Mouse (Mus musculus): ENCODE measurements around the gene Ibtk. TPM values are rescaled to one million over a fixed set of nuclear protein-coding genes. Genes with fewer than 3 reads are reported as not detected.

Ibtk gene
- polyA plus RNA-seq, 1 experiment from 2014 or later = 29.5 TPM

GRCm38 (mm10) chr9:85749922-85750509 lies 882 bp upstream of the Ibtk start:
- peak overlapping the region; percentile 99 for H3K27ac ChIP-seq
- WGBS = 37% methylated on average over 5 of the region's 5 CpGs
- peaks cover 12% of the 10 kb centered on the region for H3K4me1 ChIP-seq
- no peak; the same call in 1 of the 2 replicates for ATAC-seq
- no peaks in the 10 kb centered on the region for H3K36me3 ChIP-seq (ENCODE audit: poor library complexity, severe bottlenecking)
- H3K9me3 ChIP-seq (replicated peaks) = no peaks in the 10 kb centered on the region
- no peaks in the 10 kb centered on the region for H3K27me3 ChIP-seq
- peak overlapping the region; percentile 70 for H3K4me2 ChIP-seq
- peak overlapping the region; percentile 96 for H3K9ac ChIP-seq
- H3K4me3 ChIP-seq = peak overlapping the region; percentile 83

- 2% methylated on average over 41 of the region's 43 CpGs for WGBS
- H3K27ac ChIP-seq = peak overlapping the region; percentile 99
- H3K4me3 ChIP-seq = peak overlapping the region; percentile 83
- ATAC-seq = peak; percentile 84
- H3K4me2 ChIP-seq = peak overlapping the region; percentile 70
- peak overlapping the region; percentile 96 for H3K9ac ChIP-seq
- no peaks in the 10 kb centered on the region for H3K27me3 ChIP-seq
- H3K36me3 ChIP-seq (ENCODE audit: poor library complexity, severe bottlenecking) = peaks cover under 1% of the 10 kb centered on the region
- peaks cover 12% of the 10 kb centered on the region for H3K4me1 ChIP-seq
- no peaks in the 10 kb centered on the region for H3K9me3 ChIP-seq (replicated peaks)
These were observed 661 bp downstream of the Ibtk start for GRCm38 (mm10) chr9:85748204-85749141.

GRCm38 (mm10) chr9:85745566-85745965 lies 3.6 kb downstream of the Ibtk start:
- no peaks in the 10 kb centered on the region for H3K9me3 ChIP-seq (replicated peaks)
- WGBS = 94% methylated on average over 2 of the region's 2 CpGs
- no peak for ATAC-seq
- H3K4me3 ChIP-seq = no peak overlapping the region
- peaks cover 20% of the 10 kb centered on the region for H3K36me3 ChIP-seq (ENCODE audit: poor library complexity, severe bottlenecking)
- H3K27me3 ChIP-seq = no peaks in the 10 kb centered on the region
- H3K27ac ChIP-seq = no peak overlapping the region
- no peak overlapping the region for H3K9ac ChIP-seq
- H3K4me2 ChIP-seq = no peak overlapping the region
- peaks cover 12% of the 10 kb centered on the region for H3K4me1 ChIP-seq

GRCm38 (mm10) chr9:85743358-85743757 lies 5.8 kb downstream of the Ibtk start:
- H3K27ac ChIP-seq = no peak overlapping the region
- no peak for ATAC-seq
- H3K36me3 ChIP-seq (ENCODE audit: poor library complexity, severe bottlenecking) = peaks cover 34% of the 10 kb centered on the region
- H3K9me3 ChIP-seq (replicated peaks) = no peaks in the 10 kb centered on the region
- no peaks in the 10 kb centered on the region for H3K27me3 ChIP-seq
- H3K4me2 ChIP-seq = no peak overlapping the region
- H3K4me3 ChIP-seq = no peak overlapping the region
- peaks cover 6% of the 10 kb centered on the region for H3K4me1 ChIP-seq
- H3K9ac ChIP-seq = no peak overlapping the region
- 88% methylated on average over 11 of the region's 11 CpGs for WGBS

- Histone ChIP-seq H3K9ac (no peak overlapping the region), H3K4me3 (no peak overlapping the region), H3K27me3 (no peaks in the 10 kb centered on the region), H3K4me2 (no peak overlapping the region), H3K9me3 (replicated peaks) (no peaks in the 10 kb centered on the region), H3K27ac (no peak overlapping the region), H3K36me3 (ENCODE audit: poor library complexity, severe bottlenecking) (peaks cover 44% of the 10 kb centered on the region), H3K4me1 (no peaks in the 10 kb centered on the region; the same call in 1 of the 2 replicates)
- ATAC-seq = no peak
- 90% methylated on average over 4 of the region's 4 CpGs for WGBS
These were observed 7.0 kb downstream of the Ibtk start for GRCm38 (mm10) chr9:85742107-85742506.

- no peak overlapping the region for H3K9ac ChIP-seq
- ATAC-seq = no peak
- H3K27me3 ChIP-seq = no peaks in the 10 kb centered on the region
- WGBS = 90% methylated on average over 4 of the region's 4 CpGs
- no peaks in the 10 kb centered on the region for H3K9me3 ChIP-seq (replicated peaks)
- H3K4me2 ChIP-seq = no peak overlapping the region
- H3K36me3 ChIP-seq (ENCODE audit: poor library complexity, severe bottlenecking) = peaks cover 63% of the 10 kb centered on the region
- no peak overlapping the region for H3K4me3 ChIP-seq
- no peak overlapping the region for H3K27ac ChIP-seq
- no peaks in the 10 kb centered on the region for H3K4me1 ChIP-seq
These were observed 9.9 kb downstream of the Ibtk start for GRCm38 (mm10) chr9:85739279-85739678.

GRCm38 (mm10) chr9:85734821-85735220 lies 14.3 kb downstream of the Ibtk start:
- no peaks in the 10 kb centered on the region for H3K27me3 ChIP-seq
- no peaks in the 10 kb centered on the region for H3K9me3 ChIP-seq (replicated peaks)
- no peak overlapping the region for H3K4me2 ChIP-seq
- no peak for ATAC-seq
- H3K36me3 ChIP-seq (ENCODE audit: poor library complexity, severe bottlenecking) = peaks cover 73% of the 10 kb centered on the region
- H3K27ac ChIP-seq = no peak overlapping the region
- H3K9ac ChIP-seq = no peak overlapping the region
- 92% methylated on average over 4 of the region's 4 CpGs for WGBS
- no peaks in the 10 kb centered on the region for H3K4me1 ChIP-seq
- H3K4me3 ChIP-seq = no peak overlapping the region

- no peak overlapping the region for H3K27ac ChIP-seq
- H3K27me3 ChIP-seq = no peaks in the 10 kb centered on the region
- no peaks in the 10 kb centered on the region for H3K4me1 ChIP-seq
- no peak overlapping the region for H3K4me3 ChIP-seq
- 93% methylated on average over 9 of the region's 9 CpGs for WGBS
- peaks cover 77% of the 10 kb centered on the region for H3K36me3 ChIP-seq (ENCODE audit: poor library complexity, severe bottlenecking)
- ATAC-seq = no peak
- H3K4me2 ChIP-seq = no peak overlapping the region
- no peaks in the 10 kb centered on the region for H3K9me3 ChIP-seq (replicated peaks)
- H3K9ac ChIP-seq = no peak overlapping the region
These were observed 25.1 kb downstream of the Ibtk start for GRCm38 (mm10) chr9:85724078-85724477.

GRCm38 (mm10) chr9:85717336-85717735 lies 31.8 kb downstream of the Ibtk start:
- Histone ChIP-seq H3K4me2 (no peak overlapping the region), H3K36me3 (ENCODE audit: poor library complexity, severe bottlenecking) (peaks cover 82% of the 10 kb centered on the region), H3K4me3 (no peak overlapping the region), H3K9me3 (replicated peaks) (no peaks in the 10 kb centered on the region), H3K27ac (no peak overlapping the region), H3K9ac (no peak overlapping the region), H3K4me1 (no peaks in the 10 kb centered on the region), H3K27me3 (no peaks in the 10 kb centered on the region)
- WGBS = 90% methylated on average over 7 of the region's 7 CpGs
- no peak for ATAC-seq

GRCm38 (mm10) chr9:85707302-85707701 lies 41.8 kb downstream of the Ibtk start:
- Histone ChIP-seq H3K9me3 (replicated peaks) (no peaks in the 10 kb centered on the region), H3K27me3 (no peaks in the 10 kb centered on the region), H3K9ac (no peak overlapping the region), H3K4me2 (no peak overlapping the region), H3K27ac (no peak overlapping the region), H3K4me1 (no peaks in the 10 kb centered on the region), H3K4me3 (no peak overlapping the region), H3K36me3 (ENCODE audit: poor library complexity, severe bottlenecking) (peaks cover 88% of the 10 kb centered on the region)
- 94% methylated on average over 6 of the region's 6 CpGs for WGBS
- ATAC-seq = no peak

- Histone ChIP-seq H3K4me1 (no peaks in the 10 kb centered on the region), H3K9ac (no peak overlapping the region), H3K4me2 (no peak overlapping the region), H3K27me3 (no peaks in the 10 kb centered on the region), H3K27ac (no peak overlapping the region), H3K4me3 (no peak overlapping the region), H3K9me3 (replicated peaks) (no peaks in the 10 kb centered on the region), H3K36me3 (ENCODE audit: poor library complexity, severe bottlenecking) (peaks cover 62% of the 10 kb centered on the region)
- 94% methylated on average over 5 of the region's 5 CpGs for whole genome bisulfite sequencing
- no peak for ATAC-seq
These were observed 47.2 kb downstream of the Ibtk start for GRCm38 (mm10) chr9:85701981-85702380.

- 99% methylated on average over 3 of the region's 3 CpGs for WGBS
- ATAC-seq = no peak
These were observed 53.5 kb downstream of the Ibtk start for GRCm38 (mm10) chr9:85695606-85696005.

More at GRCm38 (mm10) chr9:85695606-85696005, 53.5 kb downstream of the Ibtk start:
- no peaks in the 10 kb centered on the region for H3K9me3 ChIP-seq (replicated peaks)
- H3K27me3 ChIP-seq = no peaks in the 10 kb centered on the region
- H3K4me1 ChIP-seq = no peaks in the 10 kb centered on the region
- no peak overlapping the region for H3K27ac ChIP-seq
- no peak overlapping the region for H3K9ac ChIP-seq
- no peak overlapping the region for H3K4me3 ChIP-seq
- H3K36me3 ChIP-seq (ENCODE audit: poor library complexity, severe bottlenecking) = peaks cover 29% of the 10 kb centered on the region
- no peak overlapping the region for H3K4me2 ChIP-seq

All from forebrain, embryonic 13.5 days (tissue).